Mouse (Mus musculus) embryo, embryonic 11.5 days (tissue): ENCODE data around the gene Pola1.
"Not testable (repeated sequence)": the region's sequence is repeated elsewhere in the genome, so short reads cannot be mapped to it uniquely, and the experiment has no call there.

ENCODE experiments used
- DNase-seq: peaks from one replicate; pipeline ENCODE4 v3.0.0-alpha.2; 2012; ENCODE audit warnings: low read depth, low spot score

The Pola1 gene

DNA sequence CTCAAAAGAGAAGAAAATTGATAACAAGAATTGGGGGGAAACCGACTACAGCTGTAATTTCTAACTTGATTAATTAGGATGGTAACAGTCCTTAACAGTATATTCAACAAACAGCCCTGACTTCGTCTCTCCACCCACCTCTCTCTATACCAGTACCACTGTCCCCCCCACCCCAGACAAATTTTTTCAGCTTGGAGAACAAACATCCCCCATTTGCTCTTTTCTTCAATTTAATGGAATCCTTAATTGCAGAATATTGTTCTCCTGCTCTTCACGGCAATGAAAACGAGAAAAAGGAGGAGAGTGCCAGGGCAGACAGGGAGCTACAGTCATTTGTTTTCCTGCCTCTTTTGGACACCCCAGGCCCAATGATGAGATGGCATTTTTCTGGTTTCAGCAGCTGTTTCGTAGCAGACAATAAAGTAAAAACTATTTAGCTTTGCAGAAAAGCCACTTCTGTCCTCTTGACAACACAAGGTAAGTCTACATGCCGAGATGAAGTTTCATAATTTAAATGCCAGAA, 202.2 kb downstream of the Pola1 start:
- DNase-seq: no peak

DNA sequence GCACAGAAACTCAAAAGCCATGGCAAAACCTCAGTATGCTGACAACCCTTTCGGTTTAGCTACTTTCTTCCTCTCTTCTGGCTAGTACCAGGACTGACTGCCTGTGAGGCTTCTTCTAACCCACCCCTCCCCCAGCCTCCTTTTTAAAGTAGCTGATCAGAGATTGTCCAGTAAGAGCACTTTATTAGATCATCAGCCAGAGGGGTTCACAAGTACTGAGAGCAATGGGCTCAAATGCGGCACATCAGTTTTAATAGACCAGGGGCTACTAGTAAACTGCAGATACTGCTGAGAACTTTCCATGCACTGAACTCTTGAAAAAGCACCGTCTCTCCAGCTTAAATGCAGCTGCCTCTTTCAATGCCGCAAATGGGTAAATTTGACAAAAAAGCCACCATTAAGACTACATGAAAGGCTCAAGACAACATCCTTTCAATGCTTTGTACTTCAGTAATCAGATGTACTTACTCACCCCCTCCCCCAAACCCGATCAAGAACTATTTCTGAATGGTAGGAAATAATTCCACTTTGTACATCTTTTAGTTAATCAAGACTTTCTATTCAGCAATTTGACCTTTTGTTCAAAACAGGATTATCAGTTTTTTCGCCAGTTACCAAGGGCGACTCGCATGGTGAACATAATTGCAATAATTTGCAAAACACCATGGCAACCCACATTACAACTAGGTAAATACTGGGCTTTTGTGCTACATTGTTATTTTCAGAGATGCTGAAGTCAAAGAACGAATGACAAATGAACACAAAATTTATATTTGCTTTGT, 202.8 kb downstream of the Pola1 start:
- no peak for DNase-seq

DNA sequence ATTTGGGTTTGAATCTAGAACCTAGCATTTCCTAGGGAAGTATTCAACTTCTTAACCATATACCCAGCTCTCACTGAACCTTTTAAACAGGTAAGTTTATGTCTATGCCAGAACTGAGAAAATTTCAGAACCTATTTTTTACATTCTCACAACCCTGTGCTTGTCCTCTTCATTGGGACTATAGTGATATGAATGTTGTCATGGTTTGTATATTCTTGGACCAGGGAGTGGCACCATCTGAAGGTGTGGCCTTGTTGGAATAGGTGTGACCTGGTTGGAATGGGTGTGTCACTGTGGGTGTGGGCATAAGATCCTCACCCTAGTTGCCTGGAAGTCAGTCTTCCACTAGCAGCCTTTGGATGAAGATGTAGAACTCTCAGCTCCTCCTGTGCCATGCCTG, 231.1 kb downstream of the Pola1 start:
- not testable (repeated sequence) for DNase-seq

DNA sequence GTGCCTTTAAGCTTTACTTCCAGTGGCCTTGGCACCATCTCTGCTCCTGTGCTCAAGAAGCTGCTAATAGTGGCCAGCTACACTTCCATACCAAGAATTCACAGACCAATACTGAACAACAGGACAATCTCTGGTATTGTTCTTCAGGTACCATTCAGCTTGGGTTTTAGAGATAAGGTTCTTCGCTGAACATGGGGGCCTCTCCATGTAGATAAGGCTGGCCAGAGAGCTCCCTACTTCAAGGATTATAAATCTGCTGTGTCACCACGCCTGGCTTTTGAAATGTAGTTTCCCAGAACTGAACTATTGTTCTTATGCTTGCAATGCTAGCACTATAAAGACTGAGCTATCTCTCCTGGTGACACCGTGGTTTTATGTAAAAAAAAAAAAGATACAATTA, 234.9 kb downstream of the Pola1 start:
- DNase-seq: no peak

DNA sequence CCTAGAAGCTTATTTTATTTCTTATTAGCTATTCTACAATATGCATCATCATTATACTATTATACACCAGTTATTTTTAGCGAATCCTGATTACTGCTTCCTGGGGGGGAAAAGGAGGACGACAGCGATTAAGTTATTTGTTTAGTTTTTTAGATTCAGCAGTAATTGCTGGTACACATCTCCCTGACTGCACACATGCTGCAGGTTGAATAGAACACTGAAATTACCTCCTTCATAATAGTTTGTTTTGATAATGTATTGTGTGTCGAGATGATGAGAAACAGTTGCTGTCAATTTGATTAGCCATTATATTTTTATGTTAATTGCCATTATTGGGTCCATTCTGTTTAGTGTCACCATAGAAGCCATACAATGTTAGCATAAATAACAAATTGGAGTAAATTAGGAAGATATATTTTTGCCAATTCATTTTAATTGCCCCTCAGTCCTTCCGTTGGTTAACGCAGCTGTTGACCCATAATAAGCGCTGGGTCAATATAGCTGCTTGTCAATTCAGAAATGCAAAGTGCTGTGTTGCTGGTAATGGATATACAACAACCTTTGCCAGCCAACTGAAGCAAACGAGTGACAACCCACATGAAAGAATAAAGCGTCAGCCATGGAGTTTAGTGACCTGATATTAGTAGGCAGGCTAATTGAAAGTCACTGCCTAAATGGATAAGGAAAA, 254.5 kb downstream of the Pola1 start:
- no peak for DNase-seq

DNA sequence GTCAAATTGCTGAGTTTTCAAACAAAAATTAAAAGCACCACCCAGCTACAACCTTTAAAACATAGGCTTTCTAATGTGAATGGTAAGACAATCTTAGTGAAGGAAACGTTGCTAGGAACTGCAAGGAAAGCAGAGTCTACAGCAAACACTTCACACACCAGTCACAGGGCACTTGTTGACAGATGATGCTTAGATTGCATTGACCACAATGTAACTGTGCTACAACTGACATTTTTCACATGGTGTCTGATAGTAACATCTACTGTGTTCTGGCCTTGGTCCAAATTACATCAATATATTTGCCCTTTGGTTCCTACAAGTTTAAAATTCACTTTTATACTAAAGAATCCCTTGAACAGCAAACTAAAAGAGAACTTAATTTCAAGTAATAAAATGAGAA, 258.5 kb downstream of the Pola1 start:
- DNase-seq: no peak

DNA sequence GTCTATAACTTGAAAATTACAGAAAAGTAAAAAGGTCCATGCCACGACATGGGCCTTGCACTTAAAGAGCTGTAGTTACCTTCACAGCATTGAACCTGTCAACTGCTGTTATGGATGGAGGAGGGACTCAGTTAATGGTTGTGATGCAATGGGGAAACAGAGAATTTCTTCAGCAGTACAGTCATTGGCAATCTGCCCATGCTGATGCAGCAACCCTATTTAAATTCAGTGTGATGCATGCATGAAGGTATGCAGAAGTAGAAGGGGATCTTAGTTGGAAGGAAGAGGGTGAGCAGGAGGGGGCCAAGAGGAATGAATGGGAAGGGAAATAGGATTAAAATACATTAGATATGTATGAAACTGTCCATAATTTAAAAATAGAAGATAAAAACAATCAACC, 262.2 kb downstream of the Pola1 start:
- no peak for DNase-seq

DNA sequence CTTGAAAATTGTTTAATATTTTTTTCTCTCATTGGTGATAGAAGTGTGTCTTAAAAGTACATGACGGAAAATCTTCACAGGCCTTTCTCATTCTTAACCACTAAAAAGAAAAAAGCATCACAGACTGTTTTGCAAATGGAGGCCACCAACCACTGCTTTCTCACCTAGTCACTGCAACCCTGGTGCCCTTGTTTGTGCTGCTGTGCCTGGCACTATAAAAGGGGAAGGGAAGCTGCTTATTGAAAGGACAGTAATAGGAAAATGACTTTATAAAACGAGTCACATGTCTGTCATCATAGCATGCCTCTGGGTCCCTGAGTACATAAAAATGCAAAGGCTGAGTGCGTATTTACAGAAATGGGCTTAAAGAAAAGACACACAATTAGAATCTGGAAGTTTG, 263.7 kb downstream of the Pola1 start:
- no peak for DNase-seq

DNA sequence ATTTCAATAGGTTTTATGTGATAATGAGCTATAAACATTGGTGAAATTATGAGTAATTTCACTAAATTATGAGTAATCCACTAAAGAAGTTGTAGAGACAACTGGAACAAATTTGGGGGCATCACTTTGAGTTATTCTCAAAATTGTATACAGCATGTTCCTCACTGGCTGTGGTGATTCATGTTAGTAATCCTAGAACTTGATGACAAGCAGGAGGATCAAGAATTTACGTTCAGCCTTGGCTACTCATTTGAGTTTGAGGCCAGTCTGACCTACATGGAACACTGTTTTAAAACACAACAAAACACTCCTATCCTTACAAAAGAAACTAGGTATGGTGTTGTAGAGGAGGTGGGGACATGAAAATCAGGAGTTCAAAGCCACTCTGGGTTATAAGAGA, 310.6 kb downstream of the Pola1 start:
- no peak for DNase-seq

DNA sequence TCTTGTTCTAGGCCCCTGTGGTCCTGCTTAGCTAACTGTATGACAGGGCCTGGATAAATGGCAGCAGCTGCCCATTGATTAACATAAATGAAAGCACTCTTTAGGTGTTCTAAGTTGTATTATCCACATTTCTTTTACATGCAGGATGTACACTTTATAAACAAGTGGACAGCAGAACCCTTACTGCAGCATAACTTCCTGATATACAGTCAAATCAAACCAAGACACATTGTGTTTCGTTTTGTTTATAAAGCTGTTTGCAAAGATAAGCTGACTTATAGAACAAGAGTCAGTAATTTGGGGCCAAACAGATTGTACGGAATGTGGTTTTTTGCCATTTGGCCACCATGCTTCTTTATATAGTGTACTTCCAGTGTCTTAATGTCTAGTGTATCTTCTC, 312.0 kb downstream of the Pola1 start:
- DNase-seq: no peak

DNA sequence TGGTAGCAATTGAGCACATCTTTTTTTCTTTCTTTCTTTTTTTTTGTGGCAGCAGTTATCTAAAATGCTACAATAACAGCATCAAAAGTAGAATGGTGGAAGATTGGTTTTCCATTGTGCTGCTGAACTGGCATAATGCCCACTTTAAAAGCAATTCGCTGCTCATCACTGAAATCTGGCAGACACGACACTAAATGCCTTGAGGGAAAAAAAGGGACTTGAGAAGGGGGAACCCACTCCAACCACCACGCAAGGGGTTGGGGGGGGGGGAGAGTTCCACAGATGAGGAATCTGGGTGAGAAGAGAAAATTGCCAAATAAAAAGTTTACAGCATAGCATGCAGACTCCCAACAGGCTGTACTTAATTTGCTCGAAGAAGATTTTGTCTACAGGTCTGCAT, 314.4 kb downstream of the Pola1 start:
- no peak for DNase-seq

DNA sequence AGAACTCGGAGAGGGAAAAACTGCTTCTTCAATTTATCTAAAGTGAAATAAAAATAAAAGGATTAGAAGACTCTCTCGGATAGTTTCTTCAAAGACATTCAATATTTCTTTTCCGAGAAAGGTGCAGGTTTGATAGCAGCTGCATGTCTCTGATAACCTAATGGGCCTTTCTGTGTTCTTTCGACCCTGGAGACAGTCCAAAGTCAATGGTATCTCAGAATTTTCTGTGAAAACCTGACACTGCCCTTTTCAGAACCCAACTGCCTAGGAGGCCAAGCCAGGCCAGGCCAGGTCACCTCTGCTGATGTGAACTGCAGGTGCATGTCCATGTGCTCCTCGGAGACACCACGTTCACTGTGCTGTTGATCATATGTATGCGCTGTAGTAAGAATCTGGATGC, 326.2 kb downstream of the Pola1 start:
- no peak for DNase-seq

DNA sequence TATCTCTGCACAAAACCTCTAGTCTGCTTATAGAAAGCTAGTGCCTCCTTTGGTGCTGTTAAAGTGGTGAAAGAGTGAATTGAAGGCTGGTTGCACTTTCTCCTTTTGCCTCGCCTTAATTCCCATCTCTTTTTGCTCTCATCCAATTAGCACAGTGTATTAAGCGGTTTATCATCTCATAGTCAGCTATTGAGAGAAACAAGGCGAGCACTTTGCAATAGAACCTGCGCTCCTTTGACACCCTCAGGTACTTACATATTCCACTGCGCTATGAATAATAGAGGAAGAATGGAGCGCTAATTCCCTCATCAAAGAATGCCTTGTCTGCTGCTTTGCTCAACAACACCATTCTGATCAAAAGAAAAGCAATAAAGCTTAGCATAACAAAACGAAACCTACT, 330.2 kb downstream of the Pola1 start:
- no peak for DNase-seq

DNA sequence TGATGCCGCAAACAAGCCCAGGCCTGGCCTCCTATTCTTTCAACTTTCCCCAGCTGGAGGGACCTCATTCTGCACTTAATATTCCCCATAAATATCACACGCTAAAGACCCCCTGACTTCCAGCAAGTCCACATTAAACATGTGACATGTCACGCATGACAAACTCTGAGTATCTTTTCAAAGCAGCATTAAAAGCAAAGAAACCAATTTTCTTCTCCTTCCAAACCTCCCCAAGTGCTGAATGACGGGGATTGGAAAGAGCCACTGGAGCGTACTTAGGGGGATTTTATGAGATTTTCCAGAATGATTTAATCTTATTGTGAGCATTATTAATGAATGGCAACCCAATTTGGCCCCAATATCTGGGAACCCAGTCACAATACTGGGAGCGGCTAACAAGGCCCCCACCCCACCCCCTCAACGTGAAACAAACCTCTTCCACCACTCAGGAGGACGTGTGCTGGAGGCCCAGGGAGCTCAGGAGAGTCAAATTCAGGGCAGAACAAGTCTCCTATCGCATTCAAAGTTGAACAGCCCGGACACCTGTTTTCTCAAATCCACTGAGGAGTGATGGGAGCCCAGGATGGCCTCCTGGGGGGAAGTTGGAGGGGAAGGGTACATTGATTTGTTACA, 331.7 kb downstream of the Pola1 start:
- DNase-seq: no peak

DNA sequence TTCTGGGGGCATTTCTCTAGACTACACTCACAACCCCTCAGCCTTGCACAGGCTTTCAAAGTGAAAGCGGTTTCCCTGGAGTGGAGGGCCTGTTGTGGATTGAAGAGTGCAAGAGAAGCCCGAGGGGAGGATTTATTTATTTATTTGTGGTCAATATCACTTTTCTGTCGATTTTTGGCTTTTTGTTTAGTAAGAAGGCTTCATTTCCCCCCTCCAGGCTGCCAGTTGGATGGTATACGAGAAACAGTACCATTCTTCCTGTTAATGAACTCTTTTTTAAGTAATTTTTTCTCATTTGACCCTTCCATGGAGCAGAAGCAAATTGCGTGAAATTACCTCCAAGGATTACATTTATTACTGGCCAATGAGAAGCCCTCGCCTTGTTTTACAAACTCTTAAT, 332.2 kb downstream of the Pola1 start:
- no peak for DNase-seq

DNA sequence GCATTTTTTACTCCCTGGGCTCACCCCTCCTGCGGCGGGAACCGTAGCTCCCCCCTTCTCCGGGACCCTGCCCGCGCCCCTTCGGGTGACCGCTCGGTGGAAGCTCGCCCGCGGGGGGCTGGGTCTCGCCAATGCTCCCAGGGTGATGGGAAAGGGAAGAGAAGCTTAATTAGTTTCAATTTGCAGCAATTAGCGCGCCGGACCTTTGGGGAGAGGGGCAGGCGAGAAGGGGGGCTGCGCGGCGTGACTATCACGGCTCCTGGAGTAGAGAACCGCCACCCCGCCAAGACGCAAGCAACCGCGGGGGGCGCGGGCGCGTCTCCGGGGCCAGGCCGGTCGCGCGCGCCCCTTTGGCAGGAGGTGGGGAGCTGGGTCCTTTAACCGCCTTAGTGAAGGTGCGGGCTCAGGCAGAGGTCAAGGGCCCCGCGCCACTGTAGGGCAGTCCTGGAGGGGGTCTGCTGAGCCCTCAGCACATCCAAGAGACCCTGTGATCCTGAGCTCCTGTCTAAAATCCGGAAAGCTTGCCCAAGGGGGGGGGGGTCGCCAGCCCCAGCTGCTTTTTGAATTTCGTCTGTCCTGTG, 332.8 kb downstream of the Pola1 start:
- no peak for DNase-seq

DNA sequence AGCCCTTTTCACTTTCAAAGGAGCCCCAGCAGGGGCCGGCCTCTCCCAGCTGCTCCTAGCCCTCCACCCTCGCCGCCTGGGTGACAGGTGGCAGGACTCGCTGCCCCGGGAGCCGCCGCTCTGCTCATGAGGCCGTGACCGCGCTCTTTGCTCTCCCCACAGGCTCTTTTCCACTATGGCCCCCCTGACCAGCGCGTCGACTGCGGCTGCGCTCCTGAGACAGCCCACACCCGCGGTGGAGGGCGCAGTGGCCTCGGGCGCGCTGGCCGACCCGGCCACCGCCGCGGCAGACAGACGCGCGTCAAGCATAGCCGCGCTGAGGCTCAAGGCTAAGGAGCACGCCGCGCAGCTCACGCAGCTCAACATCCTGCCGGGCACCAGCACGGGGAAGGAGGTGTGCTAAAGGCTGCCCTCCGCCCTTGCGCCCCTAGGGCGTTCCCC, 334.9 kb downstream of the Pola1 start:
- DNase-seq: no peak

DNA sequence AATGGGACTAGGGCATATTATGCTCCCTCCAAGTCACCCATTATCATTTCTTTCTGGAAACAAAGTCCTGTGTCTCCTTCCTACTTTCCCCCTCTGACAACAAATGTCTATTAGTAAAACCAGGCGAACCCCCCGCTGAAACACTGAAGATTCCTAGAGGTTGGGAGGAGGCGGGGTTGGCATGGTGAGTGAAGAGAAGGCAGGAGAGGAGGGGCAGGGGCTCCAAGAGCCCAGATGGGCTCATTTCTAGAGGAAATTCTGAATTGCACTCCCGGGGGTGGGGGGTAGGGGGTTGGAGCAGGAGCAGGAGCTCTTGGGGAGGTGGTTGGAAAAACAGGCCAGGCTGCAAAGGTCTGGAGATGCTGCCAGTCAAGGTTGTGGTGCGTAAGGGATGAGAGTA, 336.1 kb downstream of the Pola1 start:
- no peak for DNase-seq

DNA sequence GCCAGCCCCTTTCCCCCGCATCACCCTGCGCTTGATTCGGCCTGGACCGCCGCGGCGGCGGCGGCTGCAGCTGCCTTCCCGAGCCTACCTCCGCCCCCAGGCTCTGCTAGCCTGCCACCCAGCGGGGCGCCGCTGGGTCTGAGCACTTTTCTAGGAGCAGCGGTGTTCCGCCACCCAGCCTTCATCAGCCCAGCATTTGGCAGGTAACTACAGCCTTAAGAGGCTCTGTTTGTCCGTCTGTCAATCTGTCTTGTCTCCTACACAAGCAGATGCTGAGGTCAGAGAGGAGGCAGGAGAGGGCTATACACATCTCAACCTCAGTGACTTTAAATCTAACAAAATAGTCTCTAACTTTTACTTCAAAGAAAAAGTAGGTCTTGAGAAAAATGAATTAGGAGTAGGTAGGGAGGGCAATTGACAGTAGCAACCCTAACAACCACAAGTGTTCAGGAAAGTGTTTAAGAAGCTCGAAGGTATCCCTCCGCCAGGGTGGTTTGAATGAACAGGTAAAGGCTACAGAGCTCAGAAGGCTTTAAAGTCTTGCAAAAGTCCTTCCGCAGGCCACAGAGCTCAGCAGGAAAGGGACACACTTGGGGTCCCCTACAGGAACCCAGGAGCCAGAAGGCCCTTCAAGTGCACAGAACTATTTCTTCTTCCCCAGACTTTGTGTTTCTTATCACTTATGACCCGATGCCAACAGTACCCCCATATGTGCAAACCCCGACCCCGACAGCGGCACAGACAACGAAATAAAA, 337.0 kb downstream of the Pola1 start:
- no peak for DNase-seq

DNA sequence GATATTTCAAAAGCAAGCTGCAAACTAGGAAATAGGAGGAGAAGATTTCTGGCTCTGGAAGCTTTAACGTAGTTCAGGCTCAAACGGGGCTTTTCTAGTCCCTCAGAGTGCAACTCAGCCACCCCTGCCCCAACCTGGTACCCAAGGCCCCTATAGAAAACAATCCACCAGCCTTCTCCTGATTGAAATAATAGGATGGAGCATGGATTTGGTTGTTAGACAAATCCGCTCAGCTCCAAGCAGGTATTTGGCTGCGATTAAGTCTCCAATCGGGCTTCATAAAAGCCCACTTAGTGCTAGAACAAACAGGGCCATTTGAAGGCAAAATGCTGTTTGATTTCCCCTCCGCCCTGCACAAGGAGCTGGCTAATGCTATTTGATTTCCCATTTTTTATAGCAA, 339.9 kb downstream of the Pola1 start:
- no peak for DNase-seq

DNA sequence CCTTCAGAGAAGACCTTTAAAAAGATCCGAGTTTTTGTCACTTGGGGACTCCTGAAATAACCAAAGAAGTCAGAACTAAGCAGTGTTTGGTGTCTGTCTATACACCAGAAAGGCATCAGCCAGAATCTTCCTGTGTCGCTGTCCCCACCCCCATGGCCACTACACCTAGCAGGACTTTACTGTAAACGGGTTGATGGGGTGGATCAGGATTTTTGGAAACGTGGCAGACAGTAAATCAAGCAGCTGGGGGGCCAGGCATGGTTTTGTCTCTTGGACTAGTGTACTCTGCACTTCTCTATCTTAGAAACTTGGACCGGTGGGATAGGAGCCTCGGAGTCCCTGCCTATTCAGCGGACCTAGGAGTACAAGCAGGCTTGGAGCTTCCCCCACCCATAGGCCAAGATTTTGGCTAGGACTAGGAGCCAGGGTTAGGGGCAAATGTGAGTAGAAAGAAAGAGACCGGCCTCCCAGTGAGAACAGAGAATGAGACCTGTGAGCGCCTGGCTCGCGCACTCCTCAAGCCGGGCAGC, 342.0 kb downstream of the Pola1 start:
- DNase-seq: no peak
